Mouse (Mus musculus) liver, embryonic 13.5 days (tissue): ENCODE measurements around the gene Maged2. TPM values are rescaled to one million over a fixed set of nuclear protein-coding genes. Genes with fewer than 3 reads are reported as not detected.
A peak's percentile ranks its signal among the peaks of the same experiment; 100 is the strongest.
"Not testable (repeated sequence)": the region's sequence is repeated elsewhere in the genome, so short reads cannot be mapped to it uniquely, and the experiment has no call there.

Experiments used
- ATAC-seq: fragments of 200-750 bp; cut with Nextera tagmentation; 2 replicates; pipeline ENCODE4 v1.8.0; 2017; ENCODE audit warnings: low read depth, mild to moderate bottlenecking, moderate number of reproducible peaks, moderate library complexity
- DNase-seq: peaks from one replicate; pipeline ENCODE4 v3.0.0; 2022
- H3K27ac ChIP-seq: fragments of 300-500 bp; sonication (generic); 2 replicates; pipeline ENCODE4 v1.5.1; 2015; ENCODE audit warnings: moderate library complexity, mild to moderate bottlenecking, inconsistent platforms
- H3K27me3 ChIP-seq: fragments of 300-500 bp; sonication (generic); 2 replicates; pipeline ENCODE4 v1.6.1; 2015; ENCODE audit warnings: mild to moderate bottlenecking, inconsistent platforms
- H3K36me3 ChIP-seq: fragments of 300-500 bp; sonication (generic); 2 replicates; pipeline ENCODE4 v1.6.1; 2015; ENCODE audit warnings: mild to moderate bottlenecking, inconsistent platforms
- H3K4me1 ChIP-seq: fragments of 300-500 bp; sonication (generic); replicated peaks from 2 replicates; pipeline ENCODE4 v1.6.1; 2015; ENCODE audit warnings: inconsistent platforms
- H3K4me2 ChIP-seq: fragments of 300-500 bp; sonication (generic); 2 replicates; pipeline ENCODE4 v1.6.1; 2015; ENCODE audit warnings: inconsistent platforms, mild to moderate bottlenecking, moderate library complexity
- H3K4me3 ChIP-seq: fragments of 300-500 bp; sonication (generic); replicated peaks from 2 replicates; pipeline ENCODE4 v1.5.1; 2015; ENCODE audit warnings: mild to moderate bottlenecking, inconsistent platforms
- H3K9ac ChIP-seq: fragments of 300-500 bp; sonication (generic); 2 replicates; pipeline ENCODE4 v1.6.1; 2015; ENCODE audit warnings: mild to moderate bottlenecking, inconsistent platforms
- H3K9me3 ChIP-seq: fragments of 300-500 bp; sonication (generic); replicated peaks from 2 replicates; pipeline ENCODE4 v1.6.1; 2016; ENCODE audit warnings: inconsistent platforms
- WGBS: fragments of 180-500 bp; shearing (Covaris S2); methylation state at CpG from one replicate; pipeline ENCODE4 v1.1.7; 2015; ENCODE audit not compliant: insufficient replicate concordance; 5-methylcytosine and 5-hydroxymethylcytosine counted together
- polyA plus RNA-seq: library from polyadenylated mRNA; unstranded; fragments of >200 nt; fragmentation: Nextera tagmentation; extraction: Ambion mirVana; gene quantifications from 2 replicates; pipeline ENCODE4 v1.2.1, GENCODE M21; 2015

The Maged2 gene
- 70.6 and 76.8 TPM in 2 replicates for polyA plus RNA-seq

- no peak for DNase-seq
Observed at GRCm38 (mm10) chrX:150814139-150814469, at the start of gene Maged2. TSS of gene Maged2 (minus strand) at chrX:150814345.

GRCm38 (mm10) chrX:150848230-150848629 is 34.1 kb upstream of the Maged2 start:
- H3K4me2 ChIP-seq: no peak overlapping the region
- no peak overlapping the region for H3K27ac ChIP-seq
- no peaks in the 10 kb centered on the region for H3K27me3 ChIP-seq
- DNase-seq: peak; percentile 0
- 0 out of 2 replicates have a peak, but pooled peaks cover 3% of the 10 kb centered on the region for H3K4me1 ChIP-seq
- ATAC-seq: peak; percentile 36; the same call in 1 of the 2 replicates
- H3K9me3 ChIP-seq: no peaks in the 10 kb centered on the region
- no peak overlapping the region for H3K9ac ChIP-seq
- H3K4me3 ChIP-seq: no peak overlapping the region
- WGBS: 36% methylated on average over 8 of the region's 8 CpGs
- no peaks in the 10 kb centered on the region for H3K36me3 ChIP-seq

More at GRCm38 (mm10) chrX:150814139-150814469, at the start of gene Maged2:
- peak within 1 kb of the TSS; percentile 54 for H3K4me3 ChIP-seq
- peak within 1 kb of the TSS; percentile 66 for H3K4me2 ChIP-seq
- H3K27me3 ChIP-seq: no peaks in the 10 kb centered on the region
- 13% methylated on average over 7 of the region's 7 CpGs for WGBS
- peak within 1 kb of the TSS; percentile 53; the same call in 1 of the 2 replicates for H3K27ac ChIP-seq
- 0 out of 2 replicates have a peak within 1 kb of the TSS, but pooled peaks have one; percentile 33 for H3K9ac ChIP-seq
- no peaks in the 10 kb centered on the region for H3K4me1 ChIP-seq
- 0 out of 2 replicates have a peak, but pooled peaks have one; percentile 4 for ATAC-seq
- no peaks in the 10 kb centered on the region for H3K9me3 ChIP-seq
- H3K36me3 ChIP-seq: no peaks in the 10 kb centered on the region

- WGBS: 64% methylated on average over 4 of the region's 10 CpGs
- not testable (repeated sequence) for H3K9ac ChIP-seq, H3K4me2 ChIP-seq, DNase-seq, H3K36me3 ChIP-seq, H3K4me1 ChIP-seq, H3K27me3 ChIP-seq, H3K4me3 ChIP-seq, H3K27ac ChIP-seq, H3K9me3 ChIP-seq
- ATAC-seq: 0 out of 2 replicates have a peak, but pooled peaks have one; percentile 26
Observed at GRCm38 (mm10) chrX:150845480-150846205, 31.5 kb upstream of the Maged2 start.

GRCm38 (mm10) chrX:150843257-150843656 is 29.1 kb upstream of the Maged2 start:
- H3K4me2 ChIP-seq, ATAC-seq, H3K9me3 ChIP-seq, H3K4me3 ChIP-seq, H3K36me3 ChIP-seq, DNase-seq, H3K9ac ChIP-seq, H3K27me3 ChIP-seq, H3K4me1 ChIP-seq, H3K27ac ChIP-seq: not testable (repeated sequence)
- WGBS: 63% methylated on average over 1 of the region's 4 CpGs

GRCm38 (mm10) chrX:150830297-150830696 is 16.2 kb upstream of the Maged2 start:
- H3K9ac ChIP-seq: no peak overlapping the region
- no peaks in the 10 kb centered on the region for H3K9me3 ChIP-seq
- no peak for DNase-seq
- 55% methylated on average over 4 of the region's 4 CpGs for WGBS
- ATAC-seq: no peak
- H3K4me2 ChIP-seq: no peak overlapping the region
- no peaks in the 10 kb centered on the region for H3K36me3 ChIP-seq
- H3K27ac ChIP-seq: no peak overlapping the region
- H3K4me3 ChIP-seq: no peak overlapping the region
- no peaks in the 10 kb centered on the region for H3K27me3 ChIP-seq
- no peaks in the 10 kb centered on the region for H3K4me1 ChIP-seq

GRCm38 (mm10) chrX:150817278-150817677 is 3.1 kb upstream of the Maged2 start:
- Histone ChIP-seq H3K4me3 (no peak overlapping the region), H3K36me3 (no peaks in the 10 kb centered on the region), H3K27me3 (no peaks in the 10 kb centered on the region), H3K9ac (no peak overlapping the region), H3K4me1 (no peaks in the 10 kb centered on the region), H3K27ac (no peak overlapping the region), H3K4me2 (no peak overlapping the region), H3K9me3 (no peaks in the 10 kb centered on the region)
- DNase-seq (no peak), ATAC-seq (no peak)

GRCm38 (mm10) chrX:150815601-150816000 is 1.5 kb upstream of the Maged2 start:
- WGBS: 40% methylated on average over 1 of the region's 1 CpGs
- Histone ChIP-seq H3K4me1 (no peaks in the 10 kb centered on the region), H3K4me3 (no peak overlapping the region), H3K4me2 (no peak overlapping the region), H3K27ac (no peak overlapping the region), H3K27me3 (no peaks in the 10 kb centered on the region), H3K9ac (no peak overlapping the region), H3K36me3 (no peaks in the 10 kb centered on the region), H3K9me3 (no peaks in the 10 kb centered on the region)
- no peak for DNase-seq
- no peak for ATAC-seq

- Histone ChIP-seq H3K27ac (peak overlapping the region; percentile 53; the same call in 1 of the 2 replicates), H3K4me1 (no peaks in the 10 kb centered on the region)
- WGBS: 14% methylated on average over 16 of the region's 16 CpGs
Observed at GRCm38 (mm10) chrX:150813464-150814138, 544 bp downstream of the Maged2 start.

GRCm38 (mm10) chrX:150812787-150813298 is 1.3 kb downstream of the Maged2 start:
- H3K27me3 ChIP-seq: no peaks in the 10 kb centered on the region
- no peak overlapping the region for H3K27ac ChIP-seq
- 19% methylated on average over 24 of the region's 24 CpGs for WGBS
- no peaks in the 10 kb centered on the region for H3K4me1 ChIP-seq
- H3K4me3 ChIP-seq: peak overlapping the region; percentile 54
- H3K9me3 ChIP-seq: no peaks in the 10 kb centered on the region
- no peaks in the 10 kb centered on the region for H3K36me3 ChIP-seq
- H3K4me2 ChIP-seq: peak overlapping the region; percentile 66
- ATAC-seq: peak; percentile 89
- H3K9ac ChIP-seq: peak overlapping the region; percentile 22; the same call in 1 of the 2 replicates
- DNase-seq: peak; percentile 77

More at GRCm38 (mm10) chrX:150813464-150814138, 544 bp downstream of the Maged2 start:
- no peaks in the 10 kb centered on the region for H3K36me3 ChIP-seq
- no peaks in the 10 kb centered on the region for H3K27me3 ChIP-seq
- peak overlapping the region; percentile 54 for H3K4me3 ChIP-seq
- ATAC-seq (peak; percentile 39; the same call in 1 of the 2 replicates), DNase-seq (peak; percentile 5)
- H3K9ac ChIP-seq: 0 out of 2 replicates have a peak overlapping the region, but pooled peaks have one; percentile 33
- no peaks in the 10 kb centered on the region for H3K9me3 ChIP-seq
- H3K4me2 ChIP-seq: peak overlapping the region; percentile 66

- not testable (repeated sequence) for ATAC-seq, H3K27me3 ChIP-seq, DNase-seq, H3K4me2 ChIP-seq, H3K4me1 ChIP-seq, H3K27ac ChIP-seq, H3K9ac ChIP-seq, H3K9me3 ChIP-seq, H3K4me3 ChIP-seq, H3K36me3 ChIP-seq
- WGBS: 28% methylated on average over 2 of the region's 4 CpGs
Observed at GRCm38 (mm10) chrX:150800987-150801386, 13.2 kb downstream of the Maged2 start.

- H3K36me3 ChIP-seq, H3K4me3 ChIP-seq, H3K4me1 ChIP-seq, H3K27me3 ChIP-seq, H3K4me2 ChIP-seq, H3K27ac ChIP-seq, H3K9me3 ChIP-seq, ATAC-seq, H3K9ac ChIP-seq, DNase-seq: not testable (repeated sequence)
- 65% methylated on average over 5 of the region's 10 CpGs for WGBS
Observed at GRCm38 (mm10) chrX:150798493-150799177, 15.5 kb downstream of the Maged2 start.
